Mouse (Mus musculus): ENCODE measurements around the gene Foxn3.

DNA sequence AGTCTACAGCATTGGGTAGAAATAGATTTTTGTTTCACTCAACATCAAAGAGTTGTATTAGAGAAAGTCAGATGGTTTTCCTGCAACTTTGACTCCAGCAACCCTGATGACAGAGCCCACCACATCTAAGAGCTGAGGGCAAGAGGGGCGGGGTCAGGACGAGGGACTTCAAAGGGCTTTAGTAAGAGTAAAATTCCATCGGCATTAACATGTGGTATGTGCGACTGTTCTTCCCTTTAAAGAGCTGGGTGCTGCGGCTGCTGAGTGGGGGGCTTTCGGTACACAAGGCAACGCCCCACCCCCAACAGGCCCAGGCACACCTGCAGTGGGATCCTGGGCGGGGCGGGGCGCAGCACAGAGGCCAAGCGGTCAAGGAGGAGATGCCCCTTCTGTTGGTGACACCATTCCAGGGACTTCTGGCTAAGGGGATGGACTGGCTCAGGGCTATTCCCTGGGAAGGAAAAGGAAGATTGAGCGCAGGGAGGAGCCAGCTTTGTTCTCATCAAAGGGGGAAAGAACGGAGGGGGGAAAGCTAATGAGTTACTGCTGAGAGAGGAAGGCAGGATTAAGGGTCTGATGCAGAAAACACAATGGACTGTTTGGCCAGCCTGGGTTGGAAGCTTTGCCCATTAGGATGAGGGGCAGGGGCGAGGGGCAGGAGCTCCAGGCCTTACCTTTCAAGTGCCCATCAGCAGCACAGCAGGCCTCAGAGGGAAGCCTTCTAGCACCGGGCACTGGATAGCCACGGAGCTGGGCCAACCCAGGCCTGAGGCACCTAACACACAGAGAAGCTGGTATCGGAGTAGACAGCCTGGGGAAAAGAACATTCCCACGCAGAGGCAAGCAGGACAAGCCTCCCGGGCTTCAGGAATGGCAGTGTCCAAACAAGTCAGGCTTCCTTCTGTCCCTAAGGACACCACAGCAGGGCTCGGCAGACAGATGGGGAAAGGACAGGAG is 233.8 kb downstream of the Foxn3 start:
- TF ChIP-seq POLR2A (IDR thresholded peaks at IDR 0.05; ENCODE audit: control insufficient read depth, extremely low read depth, insufficient read depth, low read length, poor library complexity) = no peak
- no peak for TF ChIP-seq CTCF (IDR thresholded peaks at IDR 0.05; ENCODE audit: borderline replicate concordance, control insufficient read depth, extremely low read depth, insufficient read depth, low read length, poor library complexity)

Measured in thymus, adult 2 months (tissue).